Mouse (Mus musculus) megakaryocyte, embryonic 14.5 days (primary cell): Measurements from ENCODE around the gene Olfml1. TPM values are rescaled to one million over a fixed set of nuclear protein-coding genes. Genes with fewer than 3 reads are reported as not detected.

Experiments used
- H3K27me3 ChIP-seq: replicated peaks from 2 replicates; pipeline ENCODE3; 2012; ENCODE audit warnings: inconsistent platforms
- H3K36me3 ChIP-seq: replicated peaks from 2 replicates; pipeline ENCODE3; 2012; ENCODE audit warnings: low read length, inconsistent platforms, mixed read lengths
- H3K4me1 ChIP-seq: 2 replicates; pipeline ENCODE4 v1.6.1; 2012; ENCODE audit warnings: inconsistent platforms
- H3K4me3 ChIP-seq: replicated peaks from 2 replicates; pipeline ENCODE3; 2012; ENCODE audit warnings: moderate library complexity, mild to moderate bottlenecking, inconsistent platforms
- H3K9me3 ChIP-seq: 2 replicates; pipeline ENCODE4 v1.6.1; 2012; ENCODE audit warnings: inconsistent platforms
- FLI1 ChIP-seq: IDR thresholded peaks from 2 replicates; pipeline ENCODE4 v1.6.1; 2012; ENCODE audit warnings: low read length, inconsistent platforms, mixed read lengths
- GATA1 ChIP-seq: IDR thresholded peaks from 3 replicates; pipeline ENCODE4 v1.6.1; 2012; ENCODE audit warnings: mixed read lengths, low read length, inconsistent platforms, borderline replicate concordance
- polyA plus RNA-seq: library from polyadenylated mRNA; stranded (reverse); fragments of >175 nt; gene quantifications from 2 replicates; pipeline ENCODE4 v1.2.3, GENCODE M21; 2012; ENCODE audit warnings: low replicate concordance; ENCODE audit not compliant: insufficient read depth

The Olfml1 gene
- polyA plus RNA-seq: not detected in 2 replicates

- TF ChIP-seq FLI1: no peak
- no peak for TF ChIP-seq GATA1
- Histone ChIP-seq H3K27me3 (no peaks in the 10 kb centered on the region), H3K36me3 (no peaks in the 10 kb centered on the region), H3K4me3 (no peak within 1 kb of the TSS), H3K4me1 (peaks cover 3% of the 10 kb centered on the region; the same call in 1 of the 2 replicates), H3K9me3 (0 out of 2 replicates have a peak, but pooled peaks cover 5% of the 10 kb centered on the region)
Observed at GRCm38 (mm10) chr7:107567261-107567671, at the start of gene Olfml1. TSS of gene Olfml1 (plus strand) at chr7:107567446.

GRCm38 (mm10) chr7:107519256-107520025, 47.8 kb upstream of the Olfml1 start:
- H3K4me1 ChIP-seq: no peaks in the 10 kb centered on the region
- TF ChIP-seq FLI1: no peak
- no peak overlapping the region for H3K4me3 ChIP-seq
- H3K9me3 ChIP-seq: no peaks in the 10 kb centered on the region
- no peaks in the 10 kb centered on the region for H3K27me3 ChIP-seq
- H3K36me3 ChIP-seq: no peaks in the 10 kb centered on the region

- Histone ChIP-seq H3K4me1 (no peaks in the 10 kb centered on the region), H3K4me3 (no peak overlapping the region), H3K27me3 (no peaks in the 10 kb centered on the region), H3K9me3 (no peaks in the 10 kb centered on the region), H3K36me3 (no peaks in the 10 kb centered on the region)
- TF ChIP-seq GATA1 (no peak), FLI1 (no peak)
Observed at GRCm38 (mm10) chr7:107521411-107521810, 45.8 kb upstream of the Olfml1 start.

GRCm38 (mm10) chr7:107526299-107526698, 40.9 kb upstream of the Olfml1 start:
- TF ChIP-seq GATA1 (no peak), FLI1 (no peak)
- H3K4me1 ChIP-seq: no peaks in the 10 kb centered on the region
- no peaks in the 10 kb centered on the region for H3K36me3 ChIP-seq
- H3K9me3 ChIP-seq: no peaks in the 10 kb centered on the region
- no peaks in the 10 kb centered on the region for H3K27me3 ChIP-seq
- H3K4me3 ChIP-seq: no peak overlapping the region

GRCm38 (mm10) chr7:107528169-107528772, 39.0 kb upstream of the Olfml1 start:
- TF ChIP-seq FLI1: no peak
- TF ChIP-seq GATA1: no peak
- H3K9me3 ChIP-seq: no peaks in the 10 kb centered on the region
- H3K4me3 ChIP-seq: no peak overlapping the region
- no peaks in the 10 kb centered on the region for H3K4me1 ChIP-seq
- H3K27me3 ChIP-seq: no peaks in the 10 kb centered on the region
- no peaks in the 10 kb centered on the region for H3K36me3 ChIP-seq

DNA sequence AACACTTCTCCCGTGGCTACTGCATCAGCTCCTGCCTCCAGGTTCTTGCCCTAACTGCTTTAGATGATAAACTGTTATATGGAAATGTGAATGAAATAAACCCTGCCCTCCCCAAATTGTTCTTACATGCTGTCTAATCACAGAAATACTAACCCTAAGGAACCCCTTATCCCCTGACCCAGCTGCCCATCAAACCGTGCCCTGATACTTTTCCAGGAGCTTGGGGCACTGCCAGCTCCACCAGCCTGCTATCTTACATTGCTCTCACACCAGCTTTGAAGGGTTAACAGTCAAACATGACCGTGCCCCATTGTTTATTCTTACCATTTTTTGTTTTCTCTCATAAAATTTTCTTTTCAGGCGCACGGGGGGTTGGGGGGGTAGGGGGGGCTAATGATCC, 37.9 kb upstream of the Olfml1 start:
- Histone ChIP-seq H3K36me3 (no peaks in the 10 kb centered on the region), H3K9me3 (peaks cover 10% of the 10 kb centered on the region), H3K4me1 (no peaks in the 10 kb centered on the region), H3K4me3 (no peak overlapping the region), H3K27me3 (no peaks in the 10 kb centered on the region)
- TF ChIP-seq GATA1: no peak

GRCm38 (mm10) chr7:107535311-107535710, 31.9 kb upstream of the Olfml1 start:
- Histone ChIP-seq H3K36me3 (no peaks in the 10 kb centered on the region), H3K4me3 (no peak overlapping the region), H3K27me3 (no peaks in the 10 kb centered on the region), H3K9me3 (peaks cover 24% of the 10 kb centered on the region), H3K4me1 (peaks cover 4% of the 10 kb centered on the region; the same call in 1 of the 2 replicates)
- TF ChIP-seq GATA1 (no peak), FLI1 (no peak)

DNA sequence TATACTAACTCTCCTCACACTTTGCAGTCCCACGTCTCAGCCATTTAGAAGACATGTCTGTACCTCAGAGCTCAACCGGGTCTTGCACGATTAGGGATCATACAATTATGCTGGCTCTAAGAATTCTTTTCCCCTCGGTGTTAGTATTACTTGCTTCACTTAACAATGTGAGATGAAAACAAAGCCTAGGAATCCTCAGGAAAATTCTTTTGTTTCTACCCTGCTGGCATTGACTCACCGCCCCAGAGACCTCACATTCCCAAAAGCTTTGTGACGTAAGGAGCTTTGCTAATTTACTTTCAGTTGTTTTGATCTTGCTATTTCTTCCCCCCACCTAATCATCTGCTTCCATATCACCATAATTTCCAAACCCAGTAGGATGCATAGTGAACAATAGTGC, 30.7 kb upstream of the Olfml1 start:
- peaks cover 4% of the 10 kb centered on the region; the same call in 1 of the 2 replicates for H3K4me1 ChIP-seq
- TF ChIP-seq GATA1 (no peak), FLI1 (no peak)
- H3K36me3 ChIP-seq: no peaks in the 10 kb centered on the region

DNA sequence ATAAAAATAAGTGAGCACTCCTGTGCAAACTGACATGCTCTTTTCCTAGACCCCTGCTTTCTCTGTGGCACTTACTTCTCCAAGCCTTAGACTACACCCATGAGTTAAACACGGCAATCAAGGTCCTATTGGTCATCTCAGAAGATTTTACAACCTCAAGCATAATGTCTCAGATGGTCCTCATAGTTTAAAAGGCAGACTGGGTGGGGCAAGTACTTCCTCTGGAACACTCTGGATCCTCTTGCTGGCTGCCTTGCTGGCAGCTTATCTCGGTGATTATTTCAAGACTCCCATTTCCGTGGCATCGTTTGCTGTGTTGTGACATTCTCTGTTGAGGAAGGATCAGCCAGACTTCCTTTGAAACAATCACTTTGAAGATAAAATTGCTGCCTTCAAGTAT, 27.2 kb upstream of the Olfml1 start:
- TF ChIP-seq GATA1 (no peak), FLI1 (no peak)
- peaks cover 4% of the 10 kb centered on the region; the same call in 1 of the 2 replicates for H3K4me1 ChIP-seq

More for the DNA sequence above, 30.7 kb upstream of the Olfml1 start:
- H3K4me3 ChIP-seq: no peak overlapping the region
- peaks cover 24% of the 10 kb centered on the region for H3K9me3 ChIP-seq
- no peaks in the 10 kb centered on the region for H3K27me3 ChIP-seq

DNA sequence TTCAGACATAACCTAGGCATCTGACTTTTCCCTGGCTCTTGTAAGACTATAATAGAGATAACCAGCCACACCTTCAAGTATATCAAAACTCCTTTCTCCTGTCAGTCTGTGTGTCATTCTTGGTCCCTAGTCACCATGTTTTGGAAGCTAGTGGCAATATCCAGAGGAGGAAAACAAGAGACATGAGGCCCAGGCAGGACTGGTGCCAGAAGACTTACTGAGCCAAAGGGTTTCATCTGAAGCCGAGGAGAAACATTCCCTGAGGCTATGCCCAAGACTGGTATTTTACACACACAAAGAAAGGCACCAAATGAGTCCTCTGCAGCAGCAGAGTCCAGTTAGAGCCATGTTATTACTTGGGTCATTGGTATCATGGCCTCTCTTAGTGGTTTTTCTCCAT, 22.2 kb upstream of the Olfml1 start:
- Histone ChIP-seq H3K4me3 (no peak overlapping the region), H3K36me3 (no peaks in the 10 kb centered on the region), H3K4me1 (peaks cover 16% of the 10 kb centered on the region), H3K9me3 (no peaks in the 10 kb centered on the region), H3K27me3 (peaks cover 2% of the 10 kb centered on the region)
- TF ChIP-seq FLI1 (no peak), GATA1 (no peak)

More for the DNA sequence above, 27.2 kb upstream of the Olfml1 start:
- Histone ChIP-seq H3K9me3 (peaks cover 7% of the 10 kb centered on the region), H3K27me3 (peaks cover 2% of the 10 kb centered on the region), H3K4me3 (no peak overlapping the region), H3K36me3 (no peaks in the 10 kb centered on the region)
